Mouse (Mus musculus) testis, adult 10 weeks (tissue): Measurements from ENCODE around the gene Foxr2. TPM values are rescaled to one million over a fixed set of nuclear protein-coding genes. Genes with fewer than 3 reads are reported as not detected.

Experiments used
- polyA plus RNA-seq: library from polyadenylated mRNA; stranded (reverse); fragments of 350-450 nt; fragmentation: Illumina TruSeq; extraction: RNeasy Lipid Tissue Mini Kit (QIAGEN cat#74804); gene quantifications from one replicate; pipeline ENCODE4 v1.2.3, GENCODE M21; 2014; ENCODE audit warnings: low read depth, low replicate concordance

The Foxr2 gene
- not detected for polyA plus RNA-seq

DNA sequence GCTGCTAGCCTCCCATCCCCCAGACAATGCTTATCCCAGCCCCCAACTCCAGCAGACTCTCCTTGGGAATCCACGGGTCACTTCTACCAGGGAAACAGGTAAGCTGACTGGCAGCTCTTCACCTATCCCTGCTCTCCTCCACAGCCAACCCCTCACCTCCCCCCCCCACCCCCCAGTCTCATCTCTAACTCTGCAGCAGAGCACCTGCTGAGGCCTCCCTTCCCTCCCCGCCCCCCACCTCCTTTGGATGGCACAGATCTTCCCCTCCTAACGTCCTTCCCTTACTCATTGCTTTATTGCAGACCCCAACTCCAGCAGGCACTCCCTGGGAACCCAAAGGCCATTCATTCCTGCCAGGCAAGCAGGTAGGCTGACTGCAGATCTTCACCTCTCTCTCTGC is at the start of gene Foxr2:
Gene Foxr2 (plus strand): TSS at position 301 of the 400 bp plus-strand sequence.

DNA sequence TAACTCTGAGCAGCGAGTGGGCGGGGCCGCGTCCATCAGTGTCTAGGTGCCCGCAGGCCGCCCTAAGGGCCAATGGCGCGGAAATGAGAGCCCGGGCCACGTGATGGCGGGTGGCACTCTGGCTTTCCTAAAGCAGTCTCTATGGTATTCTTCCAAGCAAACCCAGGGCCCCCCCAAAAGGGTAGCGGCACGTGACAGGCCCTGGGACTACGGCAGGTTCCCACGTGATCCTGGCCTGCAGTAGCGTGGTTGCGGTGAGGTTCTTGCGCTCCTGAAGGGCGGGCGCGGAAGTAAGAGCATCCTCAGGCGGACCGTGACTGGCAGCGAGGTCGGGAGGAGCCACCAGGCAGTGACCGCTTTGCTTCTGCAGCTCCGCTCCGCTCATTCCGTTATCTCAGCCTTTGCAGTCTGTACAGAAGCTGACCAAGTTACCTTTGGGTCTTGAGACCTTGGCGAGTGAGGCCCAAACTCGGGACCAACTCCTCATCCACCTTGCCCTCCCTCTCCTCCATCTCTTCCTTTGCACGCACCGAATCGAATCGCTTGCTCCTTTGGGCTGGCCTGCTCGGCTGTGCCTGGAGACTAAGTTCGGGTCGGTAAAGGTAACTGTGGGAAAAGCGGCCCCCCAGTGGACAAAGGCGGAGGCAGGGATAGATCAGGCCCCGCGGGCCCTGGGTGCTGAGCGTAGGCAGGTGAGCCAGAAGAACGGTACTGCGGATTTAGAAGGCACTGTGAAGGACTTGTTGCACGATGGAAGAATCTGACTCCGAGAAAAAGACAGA is 21.3 kb downstream of the Foxr2 start, which contains the start of gene Rragb:
Gene Rragb (plus strand): TSS at position 248 of the 782 bp plus-strand sequence.

Other genes with a start within 250 kb of the Foxr2 start
- gene Usp51, start 112.3 kb upstream of the Foxr2 start, polyA plus RNA-seq: 4.1 TPM
- gene Mageh1, start 81.2 kb upstream of the Foxr2 start, polyA plus RNA-seq: 1.4 TPM
- gene Rragb, start 21.2 kb downstream of the Foxr2 start, polyA plus RNA-seq: 27.2 TPM
- 2.6 TPM for gene Klf8, start 118.7 kb downstream of the Foxr2 start, polyA plus RNA-seq